Mouse (Mus musculus) C2C12 (cell line): ENCODE data around the gene Gtpbp10.

Source experiments
- CEBPB ChIP-seq: IDR thresholded peaks from one replicate; pipeline ENCODE4 v1.6.1; 2011; ENCODE audit warnings: low read depth, mild to moderate bottlenecking, control low read depth, moderate library complexity
- CTCF ChIP-seq: IDR thresholded peaks from one replicate; pipeline ENCODE4 v1.5.1; 2011; ENCODE audit not compliant: control insufficient read depth, insufficient read depth, insufficient read length
- FOSL1 ChIP-seq: IDR thresholded peaks from one replicate; pipeline ENCODE4 v1.8.0; 2011; ENCODE audit warnings: mild to moderate bottlenecking, low read length; ENCODE audit not compliant: poor library complexity, insufficient read depth, severe bottlenecking
- MAX ChIP-seq: IDR thresholded peaks from one replicate; pipeline ENCODE4 v1.6.1; 2011; ENCODE audit warnings: mild to moderate bottlenecking, control low read depth
- MYOD1 ChIP-seq: IDR thresholded peaks from one replicate; pipeline ENCODE4 v1.6.1; 2011; ENCODE audit warnings: low read depth; ENCODE audit not compliant: control insufficient read depth, insufficient read length
- USF1 ChIP-seq: IDR thresholded peaks from one replicate; pipeline ENCODE4 v1.6.1; 2011; ENCODE audit warnings: low read depth, mild to moderate bottlenecking, control low read depth, moderate library complexity

GRCm38 (mm10) chr5:5510304-5510887 is 48.9 kb downstream of the Gtpbp10 start:
- no peak for TF ChIP-seq CTCF
- no peak for TF ChIP-seq MAX
- no peak for TF ChIP-seq USF1
- TF ChIP-seq MYOD1, result peak; percentile 75
- TF ChIP-seq FOSL1, result peak; percentile 57
- no peak for TF ChIP-seq CEBPB
